Mouse (Mus musculus): ENCODE results near the gene Sh2b2. TPM values are rescaled to one million over a fixed set of nuclear protein-coding genes. Genes with fewer than 3 reads are reported as not detected.

The Sh2b2 gene
- polyA plus RNA-seq, 1 experiment, result 9.6 TPM

DNA sequence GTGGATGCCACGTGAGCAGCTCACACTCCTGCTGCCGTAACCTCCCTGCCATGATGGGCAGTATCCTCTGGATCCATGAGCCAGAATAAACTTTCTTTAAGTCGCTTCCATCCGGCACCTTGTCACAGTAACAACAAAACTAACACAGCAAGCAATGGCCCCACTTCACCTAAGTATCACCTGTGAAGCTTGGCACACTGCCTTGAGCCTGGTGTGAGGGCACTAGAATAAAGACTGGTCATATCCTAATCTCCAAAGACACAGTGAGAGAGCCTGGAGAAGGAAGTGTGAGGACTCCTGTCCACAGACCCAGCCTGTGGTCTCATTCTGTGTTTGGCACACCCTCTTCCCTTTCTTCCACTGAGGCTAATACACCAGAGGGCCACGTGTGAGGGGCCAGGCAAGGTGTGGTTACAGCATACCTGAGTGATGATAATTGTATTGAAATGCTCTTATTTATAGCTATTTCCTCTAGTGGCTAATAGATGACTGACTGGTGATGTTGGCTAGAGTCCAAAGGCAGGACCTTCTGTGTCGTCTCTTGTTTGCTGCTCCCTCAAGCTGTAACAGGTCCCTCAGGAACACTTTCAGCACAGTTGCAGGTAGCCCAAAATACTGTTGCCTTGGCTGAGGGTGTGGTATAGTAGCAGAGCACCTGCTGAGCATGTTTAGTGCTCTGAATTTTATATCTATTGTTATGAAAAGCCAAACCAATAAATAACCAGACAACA, 42.2 kb upstream of the Sh2b2 start:
- peaks cover 44% of the 10 kb centered on the region for H3K36me3 ChIP-seq (ENCODE audit: control insufficient read depth, insufficient read depth)
- no peaks in the 10 kb centered on the region for H3K79me3 ChIP-seq (ENCODE audit: low read depth)
- H3K4me3 ChIP-seq (ENCODE audit: insufficient read depth, poor library complexity, severe bottlenecking), result no peak overlapping the region
- H3ac ChIP-seq (ENCODE audit: control insufficient read depth, insufficient read length, low read depth), result no peak overlapping the region
- no peak for TF ChIP-seq CTCF (IDR thresholded peaks at IDR 0.05; ENCODE audit: control insufficient read depth, insufficient read depth, insufficient read length)
- no peak for TF ChIP-seq FOSL1 (IDR thresholded peaks at IDR 0.05; ENCODE audit: insufficient read depth, low read length, poor library complexity, severe bottlenecking)
- TF ChIP-seq MAX (IDR thresholded peaks at IDR 0.05), result no peak
- no peak for TF ChIP-seq CEBPB (IDR thresholded peaks at IDR 0.05; ENCODE audit: low read depth)
- no peak for TF ChIP-seq USF1 (IDR thresholded peaks at IDR 0.05; ENCODE audit: low read depth)
- TF ChIP-seq MYOD1 (IDR thresholded peaks at IDR 0.05; ENCODE audit: control insufficient read depth, insufficient read length, low read depth), result no peak
- no peak for TF ChIP-seq MYOG (IDR thresholded peaks at IDR 0.05; ENCODE audit: control insufficient read depth, extremely low read depth, insufficient read length)
- H3K79me2 ChIP-seq (ENCODE audit: control insufficient read depth, insufficient read depth), result no peaks in the 10 kb centered on the region
- H3K27me3 ChIP-seq (ENCODE audit: control insufficient read depth, insufficient read depth, insufficient read length), result no peaks in the 10 kb centered on the region

DNA sequence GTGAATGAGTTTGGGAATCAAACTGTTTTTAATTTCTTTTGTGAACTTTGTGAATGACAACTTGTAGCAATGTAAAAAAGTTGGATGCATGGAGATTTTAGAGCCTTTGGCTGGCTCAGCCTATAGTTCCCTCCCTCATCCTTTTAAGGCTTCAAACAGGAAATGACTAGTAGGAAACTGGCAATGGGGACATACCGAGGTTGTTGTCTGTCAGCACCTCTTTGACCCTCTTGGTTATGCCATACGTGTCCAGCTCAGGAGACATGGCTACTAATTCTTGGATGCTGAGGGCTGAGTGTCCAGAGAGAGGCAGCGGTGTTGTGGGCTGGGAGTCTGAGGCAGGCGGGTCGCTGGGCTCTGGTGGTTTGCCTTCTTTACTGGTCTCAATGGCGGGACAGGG, 40.2 kb upstream of the Sh2b2 start:
- no peak overlapping the region for H3ac ChIP-seq (ENCODE audit: control insufficient read depth, insufficient read length, low read depth)
- no peaks in the 10 kb centered on the region for H3K79me2 ChIP-seq (ENCODE audit: control insufficient read depth, insufficient read depth)
- H3K27me3 ChIP-seq (ENCODE audit: control insufficient read depth, insufficient read depth, insufficient read length), result no peaks in the 10 kb centered on the region
- TF ChIP-seq MYOD1 (IDR thresholded peaks at IDR 0.05; ENCODE audit: control insufficient read depth, insufficient read length, low read depth) (no peak), CTCF (IDR thresholded peaks at IDR 0.05; ENCODE audit: control insufficient read depth, insufficient read depth, insufficient read length) (no peak), CEBPB (IDR thresholded peaks at IDR 0.05; ENCODE audit: low read depth) (no peak), MAX (IDR thresholded peaks at IDR 0.05) (no peak), USF1 (IDR thresholded peaks at IDR 0.05; ENCODE audit: low read depth) (no peak)
- no peak overlapping the region for H3K4me3 ChIP-seq (ENCODE audit: insufficient read depth, poor library complexity, severe bottlenecking)
- no peaks in the 10 kb centered on the region for H3K79me3 ChIP-seq (ENCODE audit: low read depth)
- H3K36me3 ChIP-seq (ENCODE audit: control insufficient read depth, insufficient read depth), result peaks cover 64% of the 10 kb centered on the region

DNA sequence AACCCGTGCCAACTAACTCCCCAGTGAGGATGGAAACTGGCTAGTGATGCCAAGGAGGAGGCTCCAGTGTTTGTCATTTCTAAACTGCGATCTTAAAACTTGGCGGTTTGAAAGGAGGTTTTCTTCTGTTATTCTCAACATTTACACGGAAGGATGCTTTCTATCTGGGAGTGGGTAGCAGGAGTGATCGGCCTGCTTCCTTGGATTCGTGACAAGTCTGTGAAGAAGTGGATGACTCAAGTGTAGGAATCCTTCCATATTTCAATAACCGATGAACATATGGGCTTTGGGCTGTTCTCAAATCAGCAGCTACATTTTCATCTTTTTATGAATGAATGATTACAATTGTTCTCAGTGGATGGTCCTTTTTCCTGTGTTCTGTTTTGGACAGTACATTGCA, 38.8 kb upstream of the Sh2b2 start:
- no peak overlapping the region for H3ac ChIP-seq (ENCODE audit: control insufficient read depth, insufficient read length, low read depth)
- TF ChIP-seq CTCF (IDR thresholded peaks at IDR 0.05; ENCODE audit: control insufficient read depth, insufficient read depth, insufficient read length) (no peak), MYOD1 (IDR thresholded peaks at IDR 0.05; ENCODE audit: control insufficient read depth, insufficient read length, low read depth) (no peak), USF1 (IDR thresholded peaks at IDR 0.05; ENCODE audit: low read depth) (no peak), MYOG (IDR thresholded peaks at IDR 0.05; ENCODE audit: control insufficient read depth, extremely low read depth, insufficient read length) (no peak)
- no peak overlapping the region for H3K4me3 ChIP-seq (ENCODE audit: insufficient read depth, poor library complexity, severe bottlenecking)
- peaks cover 62% of the 10 kb centered on the region for H3K36me3 ChIP-seq (ENCODE audit: control insufficient read depth, insufficient read depth)
- no peaks in the 10 kb centered on the region for H3K79me3 ChIP-seq (ENCODE audit: low read depth)
- no peaks in the 10 kb centered on the region for H3K27me3 ChIP-seq (ENCODE audit: control insufficient read depth, insufficient read depth, insufficient read length)
- no peaks in the 10 kb centered on the region for H3K79me2 ChIP-seq (ENCODE audit: control insufficient read depth, insufficient read depth)

DNA sequence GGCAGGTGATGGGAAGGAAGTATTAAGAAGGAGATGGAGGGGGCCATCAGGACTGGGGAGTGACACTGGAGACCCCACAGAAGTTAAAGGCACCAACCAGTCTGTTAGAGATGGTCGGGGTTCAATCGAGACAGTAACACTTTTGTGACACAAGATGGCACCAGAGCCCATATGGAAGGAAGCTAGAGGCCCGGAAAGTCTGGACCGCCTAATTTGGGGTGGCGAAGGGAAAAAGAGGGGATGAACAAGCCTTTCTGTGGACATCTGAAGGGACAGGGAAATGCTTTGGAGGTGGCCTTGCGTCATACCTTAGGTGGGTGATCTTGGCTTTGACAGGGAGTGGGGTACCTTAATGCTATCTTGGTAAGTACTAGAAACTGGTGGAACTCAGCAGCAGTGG, 35.0 kb upstream of the Sh2b2 start:
- TF ChIP-seq MYOG (IDR thresholded peaks at IDR 0.05; ENCODE audit: control insufficient read depth, extremely low read depth, insufficient read length) (no peak), FOSL1 (IDR thresholded peaks at IDR 0.05; ENCODE audit: insufficient read depth, low read length, poor library complexity, severe bottlenecking) (no peak), CEBPB (IDR thresholded peaks at IDR 0.05; ENCODE audit: low read depth) (no peak), MAX (IDR thresholded peaks at IDR 0.05) (no peak), MYOD1 (IDR thresholded peaks at IDR 0.05; ENCODE audit: control insufficient read depth, insufficient read length, low read depth) (no peak), USF1 (IDR thresholded peaks at IDR 0.05; ENCODE audit: low read depth) (no peak), CTCF (IDR thresholded peaks at IDR 0.05; ENCODE audit: control insufficient read depth, insufficient read depth, insufficient read length) (no peak)
- H3K27me3 ChIP-seq (ENCODE audit: control insufficient read depth, insufficient read depth, insufficient read length), result no peaks in the 10 kb centered on the region
- H3ac ChIP-seq (ENCODE audit: control insufficient read depth, insufficient read length, low read depth), result no peak overlapping the region
- no peaks in the 10 kb centered on the region for H3K79me2 ChIP-seq (ENCODE audit: control insufficient read depth, insufficient read depth)
- peaks cover 75% of the 10 kb centered on the region for H3K36me3 ChIP-seq (ENCODE audit: control insufficient read depth, insufficient read depth)
- H3K4me3 ChIP-seq (ENCODE audit: insufficient read depth, poor library complexity, severe bottlenecking), result no peak overlapping the region
- H3K79me3 ChIP-seq (ENCODE audit: low read depth), result no peaks in the 10 kb centered on the region

DNA sequence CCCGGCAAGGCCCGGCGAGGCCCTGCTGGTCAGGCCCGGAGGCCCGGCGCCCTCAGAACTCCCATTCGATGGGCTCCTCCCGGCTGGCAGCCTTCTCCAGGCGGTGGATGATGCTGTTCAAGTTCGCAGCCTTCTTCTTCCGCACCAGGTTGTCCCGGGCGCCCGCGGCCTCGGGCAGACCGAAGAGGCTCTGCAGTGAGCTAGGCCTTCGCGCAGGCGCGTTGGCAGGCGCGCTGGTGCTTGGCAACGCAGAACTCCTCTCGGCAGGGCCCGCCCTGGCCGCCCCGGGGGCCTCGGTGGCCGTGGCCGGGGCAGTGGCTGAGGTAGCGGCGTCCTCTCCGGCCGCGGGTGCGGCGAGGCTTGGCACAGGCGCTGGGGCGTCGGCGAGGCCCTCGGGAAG, 28.4 kb upstream of the Sh2b2 start:
- no peak for TF ChIP-seq FOSL1 (IDR thresholded peaks at IDR 0.05; ENCODE audit: insufficient read depth, low read length, poor library complexity, severe bottlenecking)
- no peak for TF ChIP-seq MYOG (IDR thresholded peaks at IDR 0.05; ENCODE audit: control insufficient read depth, extremely low read depth, insufficient read length)
- no peak for TF ChIP-seq MAX (IDR thresholded peaks at IDR 0.05)
- no peak for TF ChIP-seq CEBPB (IDR thresholded peaks at IDR 0.05; ENCODE audit: low read depth)
- TF ChIP-seq MYOD1 (IDR thresholded peaks at IDR 0.05; ENCODE audit: control insufficient read depth, insufficient read length, low read depth), result no peak
- TF ChIP-seq CTCF (IDR thresholded peaks at IDR 0.05; ENCODE audit: control insufficient read depth, insufficient read depth, insufficient read length), result no peak
- TF ChIP-seq USF1 (IDR thresholded peaks at IDR 0.05; ENCODE audit: low read depth), result no peak
- no peaks in the 10 kb centered on the region for H3K27me3 ChIP-seq (ENCODE audit: control insufficient read depth, insufficient read depth, insufficient read length)
- H3K4me3 ChIP-seq (ENCODE audit: insufficient read depth, poor library complexity, severe bottlenecking), result no peak overlapping the region
- peaks cover 51% of the 10 kb centered on the region for H3K36me3 ChIP-seq (ENCODE audit: control insufficient read depth, insufficient read depth)
- H3K79me3 ChIP-seq (ENCODE audit: low read depth), result no peaks in the 10 kb centered on the region
- H3K79me2 ChIP-seq (ENCODE audit: control insufficient read depth, insufficient read depth), result no peaks in the 10 kb centered on the region
- H3ac ChIP-seq (ENCODE audit: control insufficient read depth, insufficient read length, low read depth), result no peak overlapping the region

DNA sequence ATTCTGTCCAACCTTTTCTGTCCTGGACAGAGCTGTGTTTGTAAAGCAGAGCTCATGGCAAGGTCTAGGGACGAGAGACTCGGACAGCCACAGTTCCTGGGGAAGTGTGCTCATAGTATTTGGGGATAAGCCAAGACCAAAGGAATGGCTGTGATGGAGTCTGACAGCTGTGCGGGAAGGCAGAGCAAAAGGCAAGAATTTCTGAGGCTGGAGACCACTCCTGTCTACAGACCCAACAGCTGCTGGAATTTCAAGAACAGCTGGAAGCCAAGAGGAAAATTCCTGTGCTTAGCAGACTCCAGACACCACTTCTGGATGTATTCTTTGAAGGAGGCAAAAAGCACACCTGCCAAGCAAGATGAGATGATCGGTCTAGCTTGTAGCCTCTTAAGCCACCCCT, 23.6 kb upstream of the Sh2b2 start:
- Histone ChIP-seq H3K79me3 (ENCODE audit: low read depth) (no peaks in the 10 kb centered on the region), H3ac (ENCODE audit: control insufficient read depth, insufficient read length, low read depth) (no peak overlapping the region)

More for the DNA sequence above, 23.6 kb upstream of the Sh2b2 start:
- H3K4me3 ChIP-seq (ENCODE audit: insufficient read depth, poor library complexity, severe bottlenecking), result no peak overlapping the region
- no peaks in the 10 kb centered on the region for H3K79me2 ChIP-seq (ENCODE audit: control insufficient read depth, insufficient read depth)
- no peaks in the 10 kb centered on the region for H3K27me3 ChIP-seq (ENCODE audit: control insufficient read depth, insufficient read depth, insufficient read length)
- peaks cover 17% of the 10 kb centered on the region for H3K36me3 ChIP-seq (ENCODE audit: control insufficient read depth, insufficient read depth)
- no peak for TF ChIP-seq FOSL1 (IDR thresholded peaks at IDR 0.05; ENCODE audit: insufficient read depth, low read length, poor library complexity, severe bottlenecking)
- TF ChIP-seq MYOD1 (IDR thresholded peaks at IDR 0.05; ENCODE audit: control insufficient read depth, insufficient read length, low read depth), result peak; percentile 98

Measured in C2C12 (cell line).